Mouse (Mus musculus): ENCODE data around the gene Abca17.

DNA sequence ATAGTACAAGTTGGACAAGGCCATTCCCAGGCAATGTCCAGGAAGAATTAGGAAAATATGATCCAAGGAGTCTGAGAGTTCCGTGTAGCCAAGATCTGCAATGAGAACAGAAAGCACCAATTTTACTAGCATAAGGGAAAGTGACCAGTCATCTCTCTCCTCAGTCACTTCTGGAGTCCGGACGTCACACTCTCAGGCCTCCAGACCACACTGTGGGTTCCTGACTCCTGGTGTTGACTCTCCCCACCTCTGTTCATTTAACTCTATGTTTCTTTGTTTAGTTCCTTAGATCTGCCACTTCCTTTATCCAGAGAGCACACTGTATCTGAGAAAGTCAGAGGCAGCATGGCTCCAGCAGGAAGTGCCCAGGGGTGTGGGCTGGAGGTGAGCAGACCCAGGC is 65.2 kb downstream of the Abca17 start:
- no peak for TF ChIP-seq CTCF (IDR thresholded peaks at IDR 0.05; ENCODE audit: extremely low read depth, insufficient read depth, low read length)
- TF ChIP-seq POLR2A (IDR thresholded peaks at IDR 0.05; ENCODE audit: extremely low read depth, insufficient read depth, low read length) = no peak
